Mouse (Mus musculus) midbrain, embryonic 11.5 days (tissue): Measurements from ENCODE around the gene Myh10. TPM values are rescaled to one million over a fixed set of nuclear protein-coding genes. Genes with fewer than 3 reads are reported as not detected.

Experiments
- ATAC-seq: fragments of 200-750 bp; cut with Nextera tagmentation; 2 replicates; pipeline ENCODE4 v1.8.0; 2017; ENCODE audit warnings: moderate TSS enrichment, moderate library complexity; ENCODE audit not compliant: low FRiP score
- DNase-seq: peaks from one replicate; pipeline ENCODE4 v3.0.0; 2015; ENCODE audit warnings: low spot score; ENCODE audit errors: missing footprints
- H3K27ac ChIP-seq: fragments of 300-500 bp; sonication (generic); 2 replicates; pipeline ENCODE4 v1.5.1; 2014; ENCODE audit warnings: low read depth, low read length
- H3K27me3 ChIP-seq: fragments of 300-500 bp; sonication (generic); 2 replicates; pipeline ENCODE4 v1.6.1; 2014; ENCODE audit warnings: mild to moderate bottlenecking, low read length, moderate library complexity, mixed read lengths; ENCODE audit not compliant: control insufficient read depth, insufficient read depth
- H3K36me3 ChIP-seq: fragments of 300-500 bp; sonication (generic); 2 replicates; pipeline ENCODE4 v1.6.1; 2014; ENCODE audit warnings: mild to moderate bottlenecking, low read length, moderate library complexity, mixed read lengths; ENCODE audit not compliant: control insufficient read depth, insufficient read depth
- H3K4me1 ChIP-seq: fragments of 300-500 bp; sonication (generic); 2 replicates; pipeline ENCODE4 v1.6.1; 2014; ENCODE audit warnings: low read length; ENCODE audit not compliant: control insufficient read depth, insufficient read depth
- H3K4me2 ChIP-seq: fragments of 300-500 bp; sonication (generic); 2 replicates; pipeline ENCODE4 v1.6.1; 2014; ENCODE audit warnings: mild to moderate bottlenecking, moderate library complexity
- H3K4me3 ChIP-seq: fragments of 300-500 bp; sonication (generic); 2 replicates; pipeline ENCODE4 v1.5.1; 2014; ENCODE audit warnings: low read depth, low read length
- H3K9ac ChIP-seq: fragments of 300-500 bp; sonication (generic); 2 replicates; pipeline ENCODE4 v1.6.1; 2014; ENCODE audit warnings: low read length
- H3K9me3 ChIP-seq: fragments of 300-500 bp; sonication (generic); 2 replicates; pipeline ENCODE4 v1.6.1; 2016; ENCODE audit warnings: low read length; ENCODE audit not compliant: control insufficient read depth
- WGBS: fragments of 180-500 bp; shearing (Covaris S2); extraction: QIAGEN DNeasy Blood & Tissue Kit; methylation state at CpG from one replicate; pipeline ENCODE4 v1.1.7; 2014; 5-methylcytosine and 5-hydroxymethylcytosine counted together
- polyA plus RNA-seq: library from polyadenylated mRNA; unstranded; fragments of >200 nt; fragmentation: Nextera tagmentation; extraction: Ambion mirVana; gene quantifications from 2 replicates; pipeline ENCODE4 v1.2.1, GENCODE M21; 2014

Myh10 gene
- polyA plus RNA-seq, 1 experiment from 2014 or later: 141 TPM

DNA sequence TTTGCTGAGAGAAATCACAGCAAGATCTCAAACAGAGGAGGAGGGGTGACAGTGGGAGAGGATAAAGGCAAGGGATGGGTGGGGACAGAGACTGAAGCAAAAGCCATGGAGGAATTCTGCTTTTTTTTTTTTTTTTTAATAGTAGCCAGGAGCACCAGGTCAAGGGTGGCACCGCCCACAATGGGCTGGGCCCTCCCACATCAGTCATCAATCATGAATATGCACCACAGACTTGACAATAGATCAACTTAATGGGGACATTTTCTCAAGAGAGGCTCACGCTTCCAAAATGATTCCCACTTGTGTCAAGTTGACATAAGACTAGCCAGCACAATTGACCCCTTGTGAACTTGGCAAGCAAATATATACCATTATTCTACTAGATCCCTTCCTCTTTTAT is 25.1 kb upstream of the Myh10 start:
- Histone ChIP-seq H3K9ac (no peak overlapping the region), H3K27ac (no peak overlapping the region), H3K4me2 (no peak overlapping the region), H3K36me3 (no peaks in the 10 kb centered on the region), H3K4me1 (no peaks in the 10 kb centered on the region), H3K27me3 (no peaks in the 10 kb centered on the region), H3K9me3 (no peaks in the 10 kb centered on the region), H3K4me3 (no peak overlapping the region)
- no peak for ATAC-seq
- 69% methylated on average over 2 of the region's 2 CpGs for WGBS
- DNase-seq: no peak

DNA sequence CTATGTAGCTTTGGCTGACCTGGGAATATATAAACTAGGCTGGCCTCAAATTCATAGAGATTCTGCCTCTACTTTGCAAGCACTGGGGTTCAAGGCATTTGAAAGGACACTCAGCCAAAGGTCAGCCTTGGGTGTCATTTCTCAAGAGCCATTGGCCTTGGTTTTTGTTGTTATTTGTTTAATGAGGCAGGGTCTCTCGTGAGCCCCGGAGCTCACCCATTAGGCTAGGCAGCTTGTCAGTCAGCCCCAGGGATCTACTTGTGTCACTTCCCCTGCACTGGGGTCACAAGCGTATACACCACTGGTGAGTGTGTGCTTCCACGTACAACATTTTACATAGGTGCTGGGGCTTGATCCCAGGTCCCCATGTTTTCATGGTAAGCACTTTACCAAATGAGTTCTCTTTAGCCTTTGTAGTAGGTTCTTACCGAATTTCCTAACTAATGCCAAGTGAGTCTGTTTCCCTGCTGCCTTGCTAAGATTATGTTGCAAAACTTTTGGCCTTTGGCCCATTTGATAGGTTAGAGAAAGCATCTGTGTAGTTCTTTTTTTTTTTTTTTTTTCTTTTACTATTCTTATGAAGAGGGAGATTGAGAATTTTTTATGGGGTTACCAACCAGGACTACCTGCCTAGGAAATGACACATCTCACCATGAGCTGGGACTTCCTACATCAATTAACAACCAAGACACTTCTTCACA is 18.9 kb upstream of the Myh10 start:
- Histone ChIP-seq H3K4me2 (no peak overlapping the region), H3K9me3 (no peaks in the 10 kb centered on the region), H3K27me3 (no peaks in the 10 kb centered on the region), H3K4me1 (no peaks in the 10 kb centered on the region), H3K36me3 (no peaks in the 10 kb centered on the region), H3K4me3 (no peak overlapping the region), H3K9ac (no peak overlapping the region), H3K27ac (no peak overlapping the region)
- ATAC-seq: no peak
- 82% methylated on average over 5 of the region's 5 CpGs for WGBS
- DNase-seq: no peak

- Histone ChIP-seq H3K27ac (no peak overlapping the region), H3K9me3 (no peaks in the 10 kb centered on the region), H3K9ac (no peak overlapping the region), H3K27me3 (no peaks in the 10 kb centered on the region), H3K36me3 (no peaks in the 10 kb centered on the region), H3K4me1 (no peaks in the 10 kb centered on the region), H3K4me2 (no peak overlapping the region), H3K4me3 (no peak overlapping the region)
- 86% methylated on average over 3 of the region's 3 CpGs for WGBS
- DNase-seq (no peak), ATAC-seq (no peak)
Measured at GRCm38 (mm10) chr11:68674071-68674470, 17.3 kb upstream of the Myh10 start.

GRCm38 (mm10) chr11:68674643-68675042 is 16.7 kb upstream of the Myh10 start:
- no peaks in the 10 kb centered on the region for H3K36me3 ChIP-seq
- H3K4me3 ChIP-seq: no peak overlapping the region
- H3K4me1 ChIP-seq: no peaks in the 10 kb centered on the region
- no peaks in the 10 kb centered on the region for H3K27me3 ChIP-seq
- H3K4me2 ChIP-seq: no peak overlapping the region
- 82% methylated on average over 3 of the region's 3 CpGs for WGBS
- H3K9ac ChIP-seq: no peak overlapping the region
- no peak overlapping the region for H3K27ac ChIP-seq
- DNase-seq (no peak), ATAC-seq (no peak)
- no peaks in the 10 kb centered on the region for H3K9me3 ChIP-seq

DNA sequence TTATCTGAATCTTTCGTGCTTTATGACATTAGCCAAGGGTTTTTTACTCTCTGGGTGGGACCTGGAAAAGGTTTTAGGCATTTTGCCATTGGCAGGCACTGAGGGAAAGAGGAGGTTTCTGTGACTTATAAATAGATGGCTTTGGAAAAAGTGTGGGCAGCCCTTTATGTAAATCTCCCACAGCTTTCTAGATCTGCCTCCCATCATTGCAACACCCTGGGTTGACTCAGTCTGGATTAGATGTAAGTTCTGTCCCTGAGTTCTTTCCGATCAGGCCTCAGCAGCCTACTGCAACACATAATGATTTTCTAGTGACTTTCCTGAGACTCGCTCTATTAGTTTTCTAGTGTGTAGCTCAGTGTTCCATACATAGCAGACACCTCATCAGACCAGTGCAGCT is 16.1 kb upstream of the Myh10 start:
- ATAC-seq: no peak

DNA sequence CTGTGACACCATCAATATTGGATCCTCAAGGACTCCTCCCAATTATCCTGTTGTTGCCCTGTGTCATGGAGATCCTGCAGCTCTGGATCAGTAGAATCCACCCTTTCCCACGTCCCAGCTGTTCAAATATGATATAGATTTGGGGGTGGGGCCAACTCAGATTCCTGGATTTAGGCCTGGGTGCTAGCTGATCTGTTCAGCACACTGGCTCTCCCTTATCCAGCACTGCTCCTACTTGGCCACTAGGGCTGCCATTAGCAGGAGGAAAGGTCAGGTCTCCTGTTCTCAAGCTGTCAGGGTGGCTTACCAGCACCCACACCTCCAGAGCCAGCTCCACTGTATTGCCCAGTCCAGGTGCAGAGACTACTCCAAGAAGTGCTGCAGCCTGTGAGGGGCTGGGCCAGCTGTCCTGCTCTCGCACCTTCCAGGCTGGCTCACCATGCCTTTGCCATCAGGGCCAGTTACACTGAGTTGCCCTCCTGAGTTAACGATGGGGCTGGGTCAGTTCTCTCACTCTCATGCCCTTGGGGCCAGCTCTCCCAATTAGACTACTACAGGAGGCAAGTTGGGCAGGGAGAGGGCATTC is 10.0 kb upstream of the Myh10 start:
- H3K4me1 ChIP-seq: no peaks in the 10 kb centered on the region
- H3K4me3 ChIP-seq: no peak overlapping the region
- H3K27me3 ChIP-seq: no peaks in the 10 kb centered on the region
- ATAC-seq: no peak
- DNase-seq: no peak
- no peak overlapping the region for H3K27ac ChIP-seq
- H3K36me3 ChIP-seq: no peaks in the 10 kb centered on the region
- H3K9ac ChIP-seq: no peak overlapping the region
- no peaks in the 10 kb centered on the region for H3K9me3 ChIP-seq
- H3K4me2 ChIP-seq: no peak overlapping the region
- WGBS: 68% methylated on average over 3 of the region's 3 CpGs

More for the DNA sequence above, 16.1 kb upstream of the Myh10 start:
- no peaks in the 10 kb centered on the region for H3K36me3 ChIP-seq
- H3K4me3 ChIP-seq: no peak overlapping the region
- H3K9me3 ChIP-seq: no peaks in the 10 kb centered on the region
- no peak overlapping the region for H3K9ac ChIP-seq
- no peak for DNase-seq
- no peak overlapping the region for H3K4me2 ChIP-seq
- 89% methylated on average over 3 of the region's 3 CpGs for WGBS
- H3K4me1 ChIP-seq: no peaks in the 10 kb centered on the region
- H3K27ac ChIP-seq: no peak overlapping the region
- no peaks in the 10 kb centered on the region for H3K27me3 ChIP-seq

DNA sequence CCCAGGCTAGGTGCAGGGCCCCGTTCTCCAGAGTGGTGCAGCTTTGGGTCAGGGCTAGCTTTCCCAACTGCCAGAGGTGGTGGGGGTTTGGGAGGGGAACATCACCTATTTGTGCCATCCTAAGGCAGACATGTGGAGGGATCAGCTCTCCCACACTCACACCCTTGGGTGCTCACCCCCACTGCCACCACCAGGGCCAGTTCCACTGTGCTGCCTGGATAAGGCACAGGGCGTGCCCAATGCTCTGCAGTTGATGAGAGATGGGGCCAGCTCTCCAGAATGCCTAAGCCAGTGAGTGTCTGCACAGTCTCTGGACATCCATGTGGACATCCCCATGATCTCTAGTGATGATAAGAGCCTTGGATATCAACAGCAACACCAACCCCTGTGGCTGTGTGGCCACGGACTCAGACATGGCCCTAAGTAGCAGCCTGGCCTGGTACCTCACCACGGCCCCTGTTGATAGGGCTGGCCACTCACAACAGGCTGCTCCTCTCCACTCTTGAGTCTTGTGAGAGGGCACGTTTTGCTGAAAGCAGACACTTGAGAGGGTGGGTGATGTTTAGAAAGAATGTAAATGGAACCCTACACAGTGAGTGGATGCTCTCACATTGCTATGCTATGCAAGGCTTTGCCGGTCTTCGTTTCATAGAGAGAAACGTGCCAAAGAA is 9.1 kb upstream of the Myh10 start:
- no peak overlapping the region for H3K9ac ChIP-seq
- no peak overlapping the region for H3K27ac ChIP-seq
- H3K27me3 ChIP-seq: no peaks in the 10 kb centered on the region
- DNase-seq: no peak
- no peaks in the 10 kb centered on the region for H3K9me3 ChIP-seq
- 85% methylated on average over 8 of the region's 8 CpGs for WGBS
- no peaks in the 10 kb centered on the region for H3K4me1 ChIP-seq
- no peak overlapping the region for H3K4me3 ChIP-seq
- ATAC-seq: no peak
- no peaks in the 10 kb centered on the region for H3K36me3 ChIP-seq
- H3K4me2 ChIP-seq: no peak overlapping the region

GRCm38 (mm10) chr11:68686001-68686400 is 5.4 kb upstream of the Myh10 start:
- no peak overlapping the region for H3K4me3 ChIP-seq
- ATAC-seq (no peak), DNase-seq (no peak)
- no peak overlapping the region for H3K9ac ChIP-seq
- no peaks in the 10 kb centered on the region for H3K9me3 ChIP-seq
- H3K27me3 ChIP-seq: no peaks in the 10 kb centered on the region
- no peak overlapping the region for H3K4me2 ChIP-seq
- H3K4me1 ChIP-seq: peaks cover 2% of the 10 kb centered on the region; the same call in 1 of the 2 replicates
- 91% methylated on average over 5 of the region's 5 CpGs for WGBS
- H3K36me3 ChIP-seq: no peaks in the 10 kb centered on the region
- H3K27ac ChIP-seq: no peak overlapping the region

DNA sequence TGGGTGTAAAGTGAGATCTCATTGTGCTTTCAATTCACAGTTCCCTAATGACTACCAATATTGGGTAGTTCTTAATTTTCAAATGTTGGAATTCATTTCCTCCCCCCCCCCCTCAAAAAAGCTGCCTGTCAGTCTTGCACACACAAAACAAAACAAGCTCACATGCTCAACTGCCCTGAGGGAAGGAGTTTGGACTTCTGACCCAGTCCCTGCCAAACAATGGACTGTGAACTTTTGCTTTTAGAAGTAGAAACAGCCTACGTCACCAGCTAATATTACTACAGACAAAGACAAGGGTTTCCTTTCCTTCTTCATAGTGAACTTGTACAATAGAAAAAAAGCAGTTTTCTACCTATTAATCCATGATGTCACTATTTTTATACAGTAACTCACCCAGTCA is 2.1 kb upstream of the Myh10 start:
- no peak overlapping the region for H3K9ac ChIP-seq
- H3K4me1 ChIP-seq: peaks cover 9% of the 10 kb centered on the region
- no peaks in the 10 kb centered on the region for H3K27me3 ChIP-seq
- no peaks in the 10 kb centered on the region for H3K9me3 ChIP-seq
- no peak overlapping the region for H3K4me2 ChIP-seq
- H3K36me3 ChIP-seq: no peaks in the 10 kb centered on the region
- 75% methylated on average over 1 of the region's 1 CpGs for WGBS
- no peak overlapping the region for H3K27ac ChIP-seq
- no peak for DNase-seq
- ATAC-seq: no peak
- no peak overlapping the region for H3K4me3 ChIP-seq
